Mouse (Mus musculus) embryonic facial prominence, embryonic 10.5 days (tissue): ENCODE data around the gene Strn4. TPM values are rescaled to one million over a fixed set of nuclear protein-coding genes. Genes with fewer than 3 reads are reported as not detected.
A peak's percentile ranks its signal among the peaks of the same experiment; 100 is the strongest.

Source experiments
- DNase-seq: peaks from one replicate; pipeline ENCODE4 v3.0.0-alpha.2; 2017; ENCODE audit warnings: low spot score
- H3K27ac ChIP-seq: fragments of 300-500 bp; sonication (generic); replicated peaks from 2 replicates; pipeline ENCODE4 v1.5.1; 2016; ENCODE audit warnings: mild to moderate bottlenecking
- H3K27me3 ChIP-seq: fragments of 300-500 bp; sonication (generic); replicated peaks from 2 replicates; pipeline ENCODE4 v1.6.1; 2016; ENCODE audit warnings: low read depth, mild to moderate bottlenecking; ENCODE audit not compliant: poor library complexity, severe bottlenecking
- H3K36me3 ChIP-seq: fragments of 300-500 bp; sonication (generic); replicated peaks from 2 replicates; pipeline ENCODE4 v1.6.1; 2016; ENCODE audit warnings: mild to moderate bottlenecking, moderate library complexity
- H3K4me1 ChIP-seq: fragments of 300-500 bp; sonication (generic); 2 replicates; pipeline ENCODE4 v1.6.1; 2016
- H3K4me3 ChIP-seq: fragments of 300-500 bp; sonication (generic); 2 replicates; pipeline ENCODE4 v1.5.1; 2016; ENCODE audit warnings: mild to moderate bottlenecking, moderate library complexity
- H3K9me3 ChIP-seq: fragments of 300-500 bp; sonication (generic); 2 replicates; pipeline ENCODE4 v1.6.1; 2016; ENCODE audit warnings: mild to moderate bottlenecking
- WGBS: fragments of 180-500 bp; shearing (Covaris S2); methylation state at CpG from one replicate; pipeline ENCODE4 v1.1.7; 2016; 5-methylcytosine and 5-hydroxymethylcytosine counted together
- polyA plus RNA-seq: library from polyadenylated mRNA; unstranded; fragments of >200 nt; fragmentation: Nextera tagmentation; extraction: Ambion mirVana; gene quantifications from 2 replicates; pipeline ENCODE4 v1.2.1, GENCODE M21; 2016

Gene Strn4
- polyA plus RNA-seq, 1 experiment from 2014 or later: 131 TPM

DNA sequence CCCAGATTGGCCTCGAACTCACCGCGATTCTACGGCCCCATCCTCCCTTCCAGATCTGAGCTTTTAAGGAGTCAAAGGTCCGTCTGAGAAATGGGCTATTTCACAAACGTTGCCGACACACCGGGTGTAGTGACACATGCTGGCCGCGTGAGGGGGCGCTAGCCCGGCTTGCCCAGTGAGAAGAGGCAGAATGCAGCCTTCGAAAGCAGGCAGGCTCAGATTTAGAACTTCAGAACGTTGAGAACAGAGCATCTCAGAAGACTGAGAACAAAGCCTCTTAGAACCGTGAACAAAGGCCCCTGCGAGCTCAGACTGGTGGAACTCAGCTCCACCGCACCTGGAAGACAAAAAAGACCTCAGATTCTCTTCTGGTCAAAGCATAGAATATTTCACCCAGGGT is 58.5 kb downstream of the Strn4 start:
- peaks cover 42% of the 10 kb centered on the region for H3K36me3 ChIP-seq
- peak overlapping the region; percentile 94 for H3K4me3 ChIP-seq
- WGBS: 5% methylated on average over 17 of the region's 17 CpGs
- H3K27me3 ChIP-seq: no peaks in the 10 kb centered on the region
- peaks cover 57% of the 10 kb centered on the region for H3K4me1 ChIP-seq
- peak; percentile 86 for DNase-seq
- H3K9me3 ChIP-seq: no peaks in the 10 kb centered on the region
- peak overlapping the region; percentile 96 for H3K27ac ChIP-seq

DNA sequence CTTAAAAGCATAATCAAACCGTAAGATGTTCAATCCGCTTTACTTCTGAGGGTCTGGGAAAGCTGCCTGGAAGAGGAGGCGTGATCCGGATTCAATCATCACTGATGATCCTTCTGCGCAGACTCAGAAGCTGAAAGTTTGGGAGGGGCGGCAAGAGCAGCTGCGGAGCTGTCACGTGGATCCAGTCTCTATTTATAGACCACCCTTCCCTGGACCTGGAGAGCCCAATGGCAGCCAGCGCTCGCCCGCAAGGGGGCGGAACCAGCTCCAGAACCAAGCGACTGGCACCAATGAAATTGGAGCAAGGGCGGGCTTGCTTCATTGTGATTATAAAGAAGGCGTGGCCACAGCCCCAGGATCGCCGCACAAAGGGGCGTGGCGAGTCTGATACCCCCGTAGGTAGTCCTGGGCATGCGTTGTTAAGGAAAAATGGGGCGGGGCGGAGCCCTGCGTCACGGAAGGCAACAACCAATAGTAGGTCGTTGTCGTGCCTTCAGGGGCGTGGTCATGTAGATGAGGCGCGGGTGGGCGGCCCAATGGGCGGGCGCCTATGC is 59.1 kb downstream of the Strn4 start:
- Histone ChIP-seq H3K4me3 (peak overlapping the region; percentile 94), H3K27ac (peak overlapping the region; percentile 96), H3K27me3 (no peaks in the 10 kb centered on the region), H3K4me1 (peaks cover 56% of the 10 kb centered on the region), H3K36me3 (peaks cover 41% of the 10 kb centered on the region), H3K9me3 (no peaks in the 10 kb centered on the region)
- peak; percentile 100 for DNase-seq
- WGBS: under 1% methylated on average over 33 of the region's 33 CpGs

DNA sequence AGATGAGACGGTGACA is 59.4 kb downstream of the Strn4 start, which contains the start of gene Dact3:
Dact3 (plus strand) TSS at position 8 of the 16 bp plus-strand sequence.
- H3K4me1 ChIP-seq: peaks cover 56% of the 10 kb centered on the region
- H3K36me3 ChIP-seq: peaks cover 39% of the 10 kb centered on the region
- no peaks in the 10 kb centered on the region for H3K27me3 ChIP-seq
- H3K27ac ChIP-seq: peak within 1 kb of the TSS; percentile 96
- 8% methylated on average over 1 of the region's 1 CpGs for WGBS
- peak within 1 kb of the TSS; percentile 94 for H3K4me3 ChIP-seq
- no peak for DNase-seq
- no peaks in the 10 kb centered on the region for H3K9me3 ChIP-seq

DNA sequence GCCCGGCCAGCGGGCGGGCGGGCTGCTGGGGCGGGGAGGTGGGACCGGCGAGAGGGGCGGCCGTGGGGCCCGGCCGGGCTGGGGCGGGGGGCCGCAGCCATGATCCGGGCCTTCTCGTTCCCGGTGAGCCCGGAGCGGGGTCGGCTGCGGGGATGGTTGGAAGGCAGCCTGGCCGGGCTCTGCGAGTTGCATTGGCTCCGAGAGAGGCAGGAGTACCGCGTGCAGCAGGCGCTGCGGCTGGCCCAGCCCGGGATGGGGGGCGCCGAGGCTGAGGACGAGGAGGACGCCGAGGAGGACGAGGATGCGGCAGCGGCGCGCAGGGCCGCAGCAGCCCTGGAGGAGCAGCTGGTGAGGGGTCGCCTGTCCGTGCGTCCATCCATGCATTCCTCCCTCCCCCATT is 59.6 kb downstream of the Strn4 start:
- H3K36me3 ChIP-seq: peaks cover 39% of the 10 kb centered on the region
- H3K27ac ChIP-seq: peak overlapping the region; percentile 96
- no peaks in the 10 kb centered on the region for H3K27me3 ChIP-seq
- under 1% methylated on average over 42 of the region's 42 CpGs for WGBS
- DNase-seq: no peak
- H3K4me3 ChIP-seq: peak overlapping the region; percentile 94
- H3K9me3 ChIP-seq: no peaks in the 10 kb centered on the region
- H3K4me1 ChIP-seq: peaks cover 58% of the 10 kb centered on the region

DNA sequence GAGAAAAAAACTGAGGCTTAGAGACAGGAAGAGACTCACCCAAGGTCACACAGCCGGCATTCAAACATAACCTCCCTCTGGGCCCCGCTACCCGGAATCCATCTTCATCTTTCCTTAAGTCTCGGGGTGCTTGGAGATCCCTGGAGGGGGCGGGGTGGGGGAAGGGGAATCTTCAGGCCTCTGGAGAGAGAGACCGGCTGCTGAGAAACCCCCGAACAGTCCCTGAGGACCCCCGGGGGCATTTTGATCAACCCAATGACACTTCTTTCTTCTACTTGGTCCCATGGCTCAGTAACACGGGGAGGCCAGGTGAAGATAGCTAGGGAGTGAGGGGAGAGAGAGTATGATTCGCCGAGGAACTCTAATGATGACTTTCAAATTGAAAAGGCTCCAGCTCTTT is 60.3 kb downstream of the Strn4 start:
- Histone ChIP-seq H3K36me3 (peaks cover 41% of the 10 kb centered on the region), H3K9me3 (no peaks in the 10 kb centered on the region), H3K27me3 (no peaks in the 10 kb centered on the region), H3K4me3 (peak overlapping the region; percentile 94), H3K27ac (peak overlapping the region; percentile 96), H3K4me1 (peaks cover 60% of the 10 kb centered on the region)
- WGBS: 6% methylated on average over 11 of the region's 11 CpGs
- peak; percentile 60 for DNase-seq

DNA sequence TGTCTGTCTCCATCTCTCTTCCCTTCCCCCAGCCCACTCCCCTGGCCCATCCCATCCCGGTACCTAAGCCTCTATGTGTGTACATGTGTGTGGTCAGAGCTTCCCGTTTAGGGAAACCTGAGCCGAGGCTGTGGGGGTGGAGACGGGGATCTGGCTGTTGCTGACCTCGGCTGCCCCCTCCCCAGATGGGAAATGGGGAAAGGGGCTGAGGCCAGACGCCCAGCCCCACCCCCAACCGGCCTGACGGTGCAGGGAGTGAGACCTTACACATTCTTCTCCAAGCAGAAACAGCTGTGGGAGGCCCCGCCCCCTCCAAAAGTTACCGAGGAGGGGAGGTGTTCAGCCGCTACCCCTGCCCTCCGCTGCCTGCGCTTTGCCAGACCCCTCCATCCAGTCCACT is 60.9 kb downstream of the Strn4 start:
- Histone ChIP-seq H3K4me1 (peaks cover 64% of the 10 kb centered on the region), H3K27ac (peak overlapping the region; percentile 96)

DNA sequence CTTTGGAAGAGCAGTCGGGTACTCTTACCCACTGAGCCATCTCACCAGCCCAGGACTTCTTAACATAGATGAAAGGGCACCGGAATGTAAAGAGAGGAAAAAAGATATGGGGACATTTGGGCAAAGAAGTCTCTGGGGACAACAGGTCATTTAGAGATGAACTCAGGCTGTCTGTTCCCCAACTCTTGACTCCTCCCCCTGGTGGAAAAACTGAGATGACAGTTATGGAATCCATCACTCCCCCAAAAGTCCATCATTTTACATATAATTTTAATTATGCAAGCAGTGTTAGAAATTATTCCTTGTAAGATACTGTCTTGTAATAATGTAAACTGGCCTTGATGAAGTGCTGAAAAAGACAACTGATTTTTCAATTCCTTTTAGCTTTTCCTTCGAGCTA is 62.0 kb downstream of the Strn4 start:
- Histone ChIP-seq H3K4me1 (peaks cover 64% of the 10 kb centered on the region), H3K9me3 (0 out of 2 replicates have a peak, but pooled peaks cover 3% of the 10 kb centered on the region), H3K27ac (peak overlapping the region; percentile 96; the same call in 1 of the 2 replicates), H3K4me3 (peak overlapping the region; percentile 94), H3K36me3 (peaks cover 44% of the 10 kb centered on the region), H3K27me3 (no peaks in the 10 kb centered on the region)
- no peak for DNase-seq
- whole genome bisulfite sequencing: 73% methylated on average over 3 of the region's 3 CpGs

More for the DNA sequence above, 60.9 kb downstream of the Strn4 start:
- Histone ChIP-seq H3K27me3 (no peaks in the 10 kb centered on the region), H3K36me3 (peaks cover 43% of the 10 kb centered on the region), H3K4me3 (peak overlapping the region; percentile 94), H3K9me3 (no peaks in the 10 kb centered on the region)
- peak; percentile 98 for DNase-seq
- 2% methylated on average over 13 of the region's 13 CpGs for WGBS

DNA sequence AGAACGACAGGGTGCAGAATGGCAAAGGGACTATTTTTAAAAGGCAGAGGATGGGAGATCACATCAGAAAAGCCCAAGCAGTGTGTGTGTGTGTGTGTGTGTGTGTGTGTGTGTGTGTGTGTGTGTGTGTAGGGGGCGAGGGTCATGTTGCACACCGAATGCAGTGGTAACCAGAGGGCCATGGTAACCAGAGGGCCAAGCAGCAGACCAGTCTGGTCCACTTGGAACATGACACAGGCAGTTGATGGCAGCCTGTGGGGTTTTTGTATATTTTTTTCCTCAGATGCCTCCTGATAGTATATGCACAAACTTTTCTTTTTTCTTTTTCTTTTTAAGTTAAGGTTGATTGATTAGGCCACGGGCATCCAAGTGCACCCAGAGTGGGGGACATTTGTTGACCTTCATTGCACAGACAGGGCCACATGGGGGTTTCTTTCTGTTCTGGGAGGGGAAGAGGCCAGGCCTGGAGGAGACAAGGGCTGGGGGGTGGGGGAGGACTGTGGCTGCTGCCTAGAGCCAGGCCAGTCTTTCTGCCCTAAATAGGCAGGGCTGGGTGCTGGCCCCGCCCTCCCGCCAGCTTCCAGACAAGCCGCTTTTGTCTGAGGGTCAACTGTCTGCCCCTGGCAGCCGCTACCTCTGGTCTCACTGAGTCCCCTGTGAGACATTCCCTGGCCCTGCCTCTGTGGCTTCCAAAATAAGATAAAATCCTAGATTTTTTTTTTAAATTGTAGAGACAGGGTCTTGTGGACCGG is 64.3 kb downstream of the Strn4 start:
- WGBS: 10% methylated on average over 9 of the region's 9 CpGs
- Histone ChIP-seq H3K9me3 (peaks cover 10% of the 10 kb centered on the region), H3K27ac (peak overlapping the region; percentile 94), H3K4me3 (peak overlapping the region; percentile 44), H3K4me1 (peaks cover 75% of the 10 kb centered on the region), H3K36me3 (peaks cover 64% of the 10 kb centered on the region), H3K27me3 (peaks cover 21% of the 10 kb centered on the region)
- peak; percentile 93 for DNase-seq

DNA sequence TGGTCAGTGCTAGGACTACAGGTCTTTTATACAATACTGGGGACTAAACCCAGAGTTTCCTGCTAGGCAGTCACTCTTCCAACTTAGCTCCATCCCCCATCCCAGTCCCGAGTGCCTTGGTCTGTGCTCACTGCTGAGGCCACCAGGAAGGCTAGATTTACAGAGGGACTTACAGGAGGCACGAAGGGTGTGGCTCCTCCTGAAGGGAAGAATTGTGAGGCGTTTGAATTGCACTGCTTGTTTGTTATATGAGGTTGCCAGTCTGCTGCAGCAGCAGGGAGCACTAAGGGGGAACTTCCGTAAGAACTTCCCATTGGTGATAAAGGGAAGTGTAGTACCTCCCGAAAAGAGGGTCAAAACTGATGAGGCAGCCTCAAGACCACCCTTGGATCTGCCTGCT is 64.9 kb downstream of the Strn4 start:
- peaks cover 70% of the 10 kb centered on the region for H3K36me3 ChIP-seq
- peak overlapping the region; percentile 94 for H3K27ac ChIP-seq
- WGBS: 8% methylated on average over 5 of the region's 5 CpGs
- DNase-seq: no peak
- peaks cover 73% of the 10 kb centered on the region for H3K4me1 ChIP-seq
- H3K9me3 ChIP-seq: peaks cover 16% of the 10 kb centered on the region
- H3K4me3 ChIP-seq: peak overlapping the region; percentile 44
- H3K27me3 ChIP-seq: peaks cover 27% of the 10 kb centered on the region

DNA sequence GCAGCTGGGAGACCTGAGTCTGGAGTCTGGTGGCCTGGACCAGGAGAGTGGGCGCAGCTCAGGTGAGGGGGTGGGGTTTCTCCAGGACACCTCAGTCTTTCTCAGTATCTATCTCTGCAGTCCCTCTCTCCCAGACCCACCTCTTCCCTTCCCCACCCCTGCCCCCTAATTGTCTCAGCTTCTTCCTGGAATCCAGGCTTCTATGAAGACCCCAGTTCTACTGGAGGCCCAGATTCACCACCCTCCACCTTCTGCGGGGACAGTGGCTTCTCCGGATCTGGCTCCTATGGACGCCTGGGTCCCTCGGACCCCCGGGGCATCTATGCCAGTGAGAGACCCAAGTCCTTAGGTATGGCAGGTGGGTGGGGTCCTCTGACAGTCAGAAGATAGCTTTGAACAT is 67.5 kb downstream of the Strn4 start:
- peaks cover 53% of the 10 kb centered on the region for H3K27me3 ChIP-seq
- peak overlapping the region; percentile 48; the same call in 1 of the 2 replicates for H3K27ac ChIP-seq
- no peak overlapping the region for H3K4me3 ChIP-seq
- DNase-seq: no peak
- H3K36me3 ChIP-seq: peaks cover 89% of the 10 kb centered on the region
- 94% methylated on average over 6 of the region's 6 CpGs for WGBS
- peaks cover 27% of the 10 kb centered on the region for H3K9me3 ChIP-seq
- H3K4me1 ChIP-seq: peaks cover 57% of the 10 kb centered on the region

DNA sequence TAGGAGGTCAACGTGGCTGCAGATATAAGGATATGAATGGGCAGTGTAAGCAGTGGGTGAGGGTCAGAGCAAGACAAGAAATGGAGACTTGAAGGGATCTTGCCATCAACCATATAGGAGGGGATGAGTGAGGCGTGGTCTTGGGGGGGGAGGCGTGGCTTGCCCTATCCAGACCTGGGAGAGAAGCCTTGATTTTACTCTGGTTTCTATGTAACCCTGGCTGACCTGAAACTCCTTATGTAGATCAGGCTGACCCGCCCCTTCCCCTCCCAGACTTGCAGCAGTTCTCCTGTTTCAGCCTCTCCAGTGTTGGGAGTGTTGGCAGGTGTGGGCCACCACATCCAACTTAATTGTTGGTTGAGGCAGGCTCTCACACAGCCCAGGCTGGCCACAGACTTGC is 68.6 kb downstream of the Strn4 start:
- Histone ChIP-seq H3K27ac (peak overlapping the region; percentile 45), H3K4me3 (0 out of 2 replicates have a peak overlapping the region, but pooled peaks have one; percentile 2), H3K9me3 (peaks cover 27% of the 10 kb centered on the region), H3K36me3 (peaks cover 89% of the 10 kb centered on the region), H3K27me3 (peaks cover 59% of the 10 kb centered on the region), H3K4me1 (peaks cover 53% of the 10 kb centered on the region)
- 37% methylated on average over 4 of the region's 4 CpGs for WGBS
- DNase-seq: peak; percentile 52

DNA sequence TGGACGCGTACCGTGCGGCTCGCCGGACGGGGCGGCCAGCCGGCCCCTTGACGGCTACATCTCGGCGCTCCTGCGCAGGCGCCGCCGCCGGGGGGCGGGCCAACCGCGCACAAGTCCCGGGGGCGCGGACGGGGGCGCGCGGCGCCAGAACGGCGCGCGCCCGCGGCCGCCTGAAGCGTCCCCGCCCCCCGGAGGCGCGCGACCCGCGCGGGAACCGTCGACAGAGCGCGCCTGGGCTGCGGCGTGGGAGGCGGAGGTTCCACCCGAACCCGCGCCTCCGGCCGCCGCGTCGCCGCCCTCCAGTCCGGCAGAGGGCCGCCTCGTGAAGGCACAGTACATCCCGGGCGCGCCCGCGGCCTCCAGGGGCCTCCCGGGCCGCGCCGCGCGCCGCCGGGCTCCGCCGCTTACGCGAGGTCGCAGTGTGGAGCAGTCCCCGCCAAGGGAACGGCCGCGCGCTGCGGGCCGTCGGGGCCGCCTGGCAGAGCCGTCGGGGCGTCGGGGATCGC is 69.6 kb downstream of the Strn4 start:
- Histone ChIP-seq H3K27me3 (peaks cover 69% of the 10 kb centered on the region), H3K4me3 (peak overlapping the region; percentile 36), H3K9me3 (peaks cover 27% of the 10 kb centered on the region), H3K36me3 (peaks cover 91% of the 10 kb centered on the region), H3K27ac (peak overlapping the region; percentile 55), H3K4me1 (peaks cover 49% of the 10 kb centered on the region)
- 18% methylated on average over 95 of the region's 95 CpGs for WGBS
- DNase-seq: peak; percentile 40

DNA sequence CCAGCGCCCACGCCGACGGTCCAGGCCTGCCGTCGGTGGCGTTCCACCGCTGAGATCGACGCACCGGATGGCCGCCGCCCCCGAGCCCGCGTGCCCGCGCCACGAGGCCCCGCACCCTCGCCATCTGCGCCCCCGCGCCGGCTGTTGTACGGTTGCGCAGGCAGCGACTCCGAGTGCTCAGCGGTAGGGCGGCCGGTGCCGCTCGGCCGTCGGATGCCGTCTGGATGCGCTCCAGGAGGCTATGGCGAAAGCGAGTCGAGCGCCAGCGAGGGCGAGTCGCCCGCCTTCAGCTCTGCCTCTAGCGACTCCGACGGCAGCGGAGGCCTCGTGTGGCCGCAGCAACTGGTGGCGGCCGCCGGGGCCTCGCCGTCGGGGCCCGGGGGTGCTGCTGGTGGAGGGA is 70.2 kb downstream of the Strn4 start:
- Histone ChIP-seq H3K27me3 (peaks cover 75% of the 10 kb centered on the region), H3K4me3 (peak overlapping the region; percentile 36), H3K9me3 (peaks cover 27% of the 10 kb centered on the region), H3K27ac (peak overlapping the region; percentile 55; the same call in 1 of the 2 replicates), H3K36me3 (peaks cover 90% of the 10 kb centered on the region), H3K4me1 (peaks cover 49% of the 10 kb centered on the region)
- peak; percentile 40 for DNase-seq
- 50% methylated on average over 59 of the region's 59 CpGs for WGBS
